Mouse (Mus musculus) midbrain, postnatal 0 days (tissue): ENCODE measurements around the gene Smtn. TPM values are rescaled to one million over a fixed set of nuclear protein-coding genes. Genes with fewer than 3 reads are reported as not detected.

Experiments
- ATAC-seq: fragments of 200-750 bp; cut with Nextera tagmentation; 2 replicates; pipeline ENCODE4 v1.8.0; 2017; ENCODE audit warnings: moderate number of reproducible peaks, mild to moderate bottlenecking, moderate TSS enrichment, moderate library complexity; ENCODE audit not compliant: low FRiP score
- DNase-seq: peaks from one replicate; pipeline ENCODE4 v3.0.0-alpha.2; 2015; ENCODE audit warnings: low spot score
- H3K27ac ChIP-seq: fragments of 300-500 bp; sonication (generic); 2 replicates; pipeline ENCODE4 v1.5.1; 2014; ENCODE audit warnings: low read depth, mild to moderate bottlenecking, low read length, mixed read lengths
- H3K27me3 ChIP-seq: fragments of 300-500 bp; sonication (generic); 2 replicates; pipeline ENCODE4 v1.6.1; 2014; ENCODE audit warnings: low read length, control low read depth, mixed read lengths; ENCODE audit not compliant: insufficient read depth
- H3K36me3 ChIP-seq: fragments of 300-500 bp; sonication (generic); 2 replicates; pipeline ENCODE4 v1.6.1; 2014; ENCODE audit warnings: low read length, control low read depth, mixed read lengths; ENCODE audit not compliant: insufficient read depth
- H3K4me1 ChIP-seq: fragments of 300-500 bp; sonication (generic); 2 replicates; pipeline ENCODE4 v1.6.1; 2014; ENCODE audit warnings: mild to moderate bottlenecking, control low read depth, antibody characterized with exemption, low read length, mixed read lengths; ENCODE audit not compliant: insufficient read depth
- H3K4me2 ChIP-seq: fragments of 300-500 bp; sonication (generic); 2 replicates; pipeline ENCODE4 v1.6.1; 2014; ENCODE audit warnings: low read depth, mild to moderate bottlenecking, low read length, mixed read lengths; ENCODE audit not compliant: poor library complexity, severe bottlenecking
- H3K4me3 ChIP-seq: fragments of 300-500 bp; sonication (generic); 2 replicates; pipeline ENCODE4 v1.5.1; 2014; ENCODE audit warnings: low read depth, mild to moderate bottlenecking, low read length, moderate library complexity
- H3K9ac ChIP-seq: fragments of 300-500 bp; sonication (generic); replicated peaks from 2 replicates; pipeline ENCODE4 v1.6.1; 2014; ENCODE audit warnings: mild to moderate bottlenecking, low read length, moderate library complexity, mixed read lengths; ENCODE audit not compliant: poor library complexity, severe bottlenecking
- H3K9me3 ChIP-seq: fragments of 300-500 bp; sonication (generic); 2 replicates; pipeline ENCODE4 v1.6.1; 2016; ENCODE audit warnings: low read length, control low read depth
- CTCF ChIP-seq: IDR thresholded peaks from 2 replicates; pipeline ENCODE4 v1.5.1; 2016; ENCODE audit warnings: antibody characterized with exemption, mild to moderate bottlenecking
- WGBS: fragments of 180-500 bp; shearing (Covaris S2); extraction: QIAGEN DNeasy Blood & Tissue Kit; methylation state at CpG from one replicate; pipeline ENCODE4 v1.1.7; 2014; 5-methylcytosine and 5-hydroxymethylcytosine counted together
- polyA plus RNA-seq: library from polyadenylated mRNA; unstranded; fragments of >200 nt; fragmentation: Nextera tagmentation; extraction: Ambion mirVana; gene quantifications from 2 replicates; pipeline ENCODE4 v1.2.1, GENCODE M21; 2015
- total RNA-seq: library from RNA; depleted of rRNA; stranded (reverse); fragments of >200 nt; gene quantifications from 2 replicates; pipeline ENCODE4 v1.2.3, GENCODE M21; 2014

Gene Smtn
- total and polyA plus RNA-seq, 2 experiments from 2014 or later, result 8.1 to 9.9 TPM

GRCm38 (mm10) chr11:3502459-3503072 is 37.8 kb downstream of the Smtn start:
- H3K4me2 ChIP-seq, result no peak overlapping the region
- ATAC-seq (no peak), DNase-seq (no peak)
- no peaks in the 10 kb centered on the region for H3K27me3 ChIP-seq
- H3K9me3 ChIP-seq, result no peaks in the 10 kb centered on the region
- 0 out of 2 replicates have a peak, but pooled peaks cover 6% of the 10 kb centered on the region for H3K4me1 ChIP-seq
- H3K9ac ChIP-seq, result no peak overlapping the region
- 85% methylated on average over 18 of the region's 18 CpGs for WGBS
- no peak for TF ChIP-seq CTCF
- no peak overlapping the region for H3K4me3 ChIP-seq
- no peak overlapping the region for H3K27ac ChIP-seq
- H3K36me3 ChIP-seq, result peaks cover 11% of the 10 kb centered on the region; the same call in 1 of the 2 replicates

GRCm38 (mm10) chr11:3502057-3502456 is 38.4 kb downstream of the Smtn start:
- WGBS, result 84% methylated on average over 17 of the region's 17 CpGs
- Histone ChIP-seq H3K27me3 (no peaks in the 10 kb centered on the region), H3K27ac (no peak overlapping the region), H3K9ac (no peak overlapping the region), H3K36me3 (peaks cover 11% of the 10 kb centered on the region; the same call in 1 of the 2 replicates), H3K4me1 (0 out of 2 replicates have a peak, but pooled peaks cover 6% of the 10 kb centered on the region), H3K4me2 (no peak overlapping the region), H3K4me3 (no peak overlapping the region), H3K9me3 (no peaks in the 10 kb centered on the region)
- no peak for ATAC-seq
- DNase-seq, result no peak
- no peak for TF ChIP-seq CTCF

- WGBS, result 100% methylated on average over 1 of the region's 1 CpGs
Observed at GRCm38 (mm10) chr11:3497296-3497695, 43.1 kb downstream of the Smtn start.

GRCm38 (mm10) chr11:3496756-3497155 is 43.7 kb downstream of the Smtn start:
- H3K27ac ChIP-seq, result no peak overlapping the region
- ATAC-seq (no peak), DNase-seq (no peak)
- H3K4me1 ChIP-seq, result no peaks in the 10 kb centered on the region
- H3K4me3 ChIP-seq, result no peak overlapping the region
- WGBS, result 60% methylated on average over 5 of the region's 5 CpGs
- H3K36me3 ChIP-seq, result peaks cover 7% of the 10 kb centered on the region; the same call in 1 of the 2 replicates
- H3K9ac ChIP-seq, result no peak overlapping the region
- no peak for TF ChIP-seq CTCF
- H3K27me3 ChIP-seq, result no peaks in the 10 kb centered on the region
- no peak overlapping the region for H3K4me2 ChIP-seq
- no peaks in the 10 kb centered on the region for H3K9me3 ChIP-seq

More at GRCm38 (mm10) chr11:3497296-3497695, 43.1 kb downstream of the Smtn start:
- Histone ChIP-seq H3K4me1 (no peaks in the 10 kb centered on the region), H3K9ac (no peak overlapping the region), H3K27me3 (no peaks in the 10 kb centered on the region), H3K4me2 (no peak overlapping the region), H3K9me3 (no peaks in the 10 kb centered on the region), H3K27ac (no peak overlapping the region), H3K4me3 (no peak overlapping the region), H3K36me3 (peaks cover 9% of the 10 kb centered on the region; the same call in 1 of the 2 replicates)
- DNase-seq (no peak), ATAC-seq (no peak)
- no peak for TF ChIP-seq CTCF

GRCm38 (mm10) chr11:3495496-3495895 is 44.9 kb downstream of the Smtn start:
- no peak for ATAC-seq
- DNase-seq, result no peak
- Histone ChIP-seq H3K4me2 (no peak overlapping the region), H3K9me3 (no peaks in the 10 kb centered on the region), H3K4me3 (no peak overlapping the region), H3K27ac (no peak overlapping the region), H3K9ac (no peak overlapping the region), H3K36me3 (peaks cover 7% of the 10 kb centered on the region; the same call in 1 of the 2 replicates), H3K27me3 (no peaks in the 10 kb centered on the region), H3K4me1 (no peaks in the 10 kb centered on the region)
- no peak for TF ChIP-seq CTCF
- 91% methylated on average over 14 of the region's 14 CpGs for WGBS

- H3K9me3 ChIP-seq, result no peaks in the 10 kb centered on the region
- H3K4me3 ChIP-seq, result no peak overlapping the region
- no peaks in the 10 kb centered on the region for H3K4me1 ChIP-seq
- ATAC-seq (no peak), DNase-seq (no peak)
- TF ChIP-seq CTCF, result no peak
- 81% methylated on average over 13 of the region's 17 CpGs for WGBS
- no peak overlapping the region for H3K27ac ChIP-seq
- H3K4me2 ChIP-seq, result no peak overlapping the region
- no peaks in the 10 kb centered on the region for H3K27me3 ChIP-seq
- H3K36me3 ChIP-seq, result peaks cover 7% of the 10 kb centered on the region; the same call in 1 of the 2 replicates
- H3K9ac ChIP-seq, result no peak overlapping the region
Observed at GRCm38 (mm10) chr11:3494857-3495256, 45.6 kb downstream of the Smtn start.
